Mouse (Mus musculus): ENCODE results near the gene Trpm5.

GRCm38 (mm10) chr7:143124902-143125301 lies 30.5 kb upstream of the Trpm5 start:
- TF ChIP-seq CTCF (IDR thresholded peaks at IDR 0.05; ENCODE audit: extremely low read depth, insufficient read depth, insufficient read length, insufficient replicate concordance), result no peak
- TF ChIP-seq POLR2A (IDR thresholded peaks at IDR 0.05; ENCODE audit: low read depth, low read length), result no peak
